Mouse (Mus musculus) embryonic facial prominence, embryonic 14.5 days (tissue): ENCODE data around the gene Higd1c. TPM values are rescaled to one million over a fixed set of nuclear protein-coding genes. Genes with fewer than 3 reads are reported as not detected.
"Not testable (repeated sequence)": the region's sequence is repeated elsewhere in the genome, so short reads cannot be mapped to it uniquely, and the experiment has no call there.

ENCODE experiments used
- ATAC-seq: fragments of 200-750 bp; cut with Nextera tagmentation; 2 replicates; pipeline ENCODE4 v1.8.0; 2017; ENCODE audit warnings: low read depth, moderate number of reproducible peaks, moderate TSS enrichment
- DNase-seq: peaks from one replicate; pipeline ENCODE4 v3.0.0-alpha.2; 2015; ENCODE audit warnings: low spot score
- H3K27ac ChIP-seq: fragments of 300-500 bp; sonication (generic); replicated peaks from 2 replicates; pipeline ENCODE4 v1.5.1; 2014; ENCODE audit warnings: low read depth, mild to moderate bottlenecking, low read length, moderate library complexity
- H3K27me3 ChIP-seq: fragments of 300-500 bp; sonication (generic); replicated peaks from 2 replicates; pipeline ENCODE4 v1.6.1; 2014; ENCODE audit warnings: low read length; ENCODE audit not compliant: control insufficient read depth, insufficient read depth
- H3K36me3 ChIP-seq: fragments of 300-500 bp; sonication (generic); 2 replicates; pipeline ENCODE4 v1.6.1; 2014; ENCODE audit warnings: low read length, mixed read lengths; ENCODE audit not compliant: control insufficient read depth, insufficient read depth
- H3K4me1 ChIP-seq: fragments of 300-500 bp; sonication (generic); 2 replicates; pipeline ENCODE4 v1.6.1; 2014; ENCODE audit warnings: antibody characterized with exemption, low read length; ENCODE audit not compliant: control insufficient read depth, insufficient read depth
- H3K4me2 ChIP-seq: fragments of 300-500 bp; sonication (generic); 2 replicates; pipeline ENCODE4 v1.6.1; 2014; ENCODE audit warnings: low read depth, mild to moderate bottlenecking, low read length, moderate library complexity, mixed read lengths
- H3K4me3 ChIP-seq: fragments of 300-500 bp; sonication (generic); 2 replicates; pipeline ENCODE4 v1.5.1; 2014; ENCODE audit warnings: low read depth, mild to moderate bottlenecking, low read length
- H3K9ac ChIP-seq: fragments of 300-500 bp; sonication (generic); 2 replicates; pipeline ENCODE4 v1.6.1; 2014; ENCODE audit warnings: low read depth, mild to moderate bottlenecking, low read length, moderate library complexity, mixed read lengths
- H3K9me3 ChIP-seq: fragments of 300-500 bp; sonication (generic); 2 replicates; pipeline ENCODE4 v1.6.1; 2016; ENCODE audit warnings: low read length; ENCODE audit not compliant: control insufficient read depth
- WGBS: fragments of 180-500 bp; shearing (Covaris S2); extraction: QIAGEN DNeasy Blood & Tissue Kit; methylation state at CpG from one replicate; pipeline ENCODE4 v1.1.7; 2014; 5-methylcytosine and 5-hydroxymethylcytosine counted together
- polyA plus RNA-seq: library from polyadenylated mRNA; unstranded; fragments of >200 nt; fragmentation: Nextera tagmentation; extraction: Ambion mirVana; gene quantifications from 2 replicates; pipeline ENCODE4 v1.2.1, GENCODE M21; 2014

The Higd1c gene
- polyA plus RNA-seq, 1 experiment from 2014 or later = not detected

DNA sequence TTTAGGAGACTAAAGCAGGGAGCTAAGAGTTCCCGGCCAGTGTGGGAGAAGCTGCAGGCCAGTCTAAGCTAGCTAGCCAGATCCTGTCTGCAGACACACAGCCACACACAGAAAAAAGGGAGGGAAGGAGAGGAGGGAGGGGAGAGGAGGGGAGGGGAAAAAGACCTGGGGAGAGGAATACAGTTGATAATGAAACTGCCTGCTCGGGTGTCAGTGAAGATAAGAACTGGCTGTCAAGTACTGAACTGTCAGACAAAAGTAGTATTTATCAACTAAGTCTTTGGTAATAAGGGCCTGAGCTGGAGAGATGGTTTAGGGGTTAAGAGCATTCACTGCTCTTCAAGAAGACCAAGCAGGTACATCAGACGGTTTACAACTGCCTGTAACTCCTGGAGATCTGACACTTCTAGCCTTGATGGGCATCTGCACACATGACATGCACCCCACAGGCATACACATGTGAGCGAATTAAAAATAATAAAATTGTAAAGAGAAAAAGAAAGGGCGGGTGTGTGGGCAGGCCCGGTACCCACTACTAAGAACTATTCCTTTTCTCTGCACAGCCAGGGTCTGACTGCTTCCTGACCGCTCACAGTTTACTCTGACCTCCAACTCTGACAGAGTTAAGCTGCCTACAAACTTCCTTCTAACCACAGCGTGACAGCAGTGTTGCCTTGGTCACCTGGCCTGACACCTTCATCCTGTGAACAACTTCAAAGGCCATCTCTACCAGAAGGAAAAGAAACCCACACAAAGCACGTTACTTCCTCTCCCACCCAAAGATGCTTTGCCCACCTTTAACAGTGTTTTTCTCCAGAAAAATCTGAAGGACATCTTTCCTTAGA is 55.8 kb downstream of the Higd1c start:
- ATAC-seq (no peak), DNase-seq (no peak)
- Histone ChIP-seq H3K4me2 (no peak overlapping the region), H3K9ac (no peak overlapping the region; the same call in 1 of the 2 replicates), H3K9me3 (no peaks in the 10 kb centered on the region), H3K4me3 (no peak overlapping the region), H3K4me1 (peaks cover 20% of the 10 kb centered on the region), H3K27me3 (peaks cover 13% of the 10 kb centered on the region), H3K36me3 (no peaks in the 10 kb centered on the region), H3K27ac (no peak overlapping the region)
- 70% methylated on average over 9 of the region's 9 CpGs for WGBS

DNA sequence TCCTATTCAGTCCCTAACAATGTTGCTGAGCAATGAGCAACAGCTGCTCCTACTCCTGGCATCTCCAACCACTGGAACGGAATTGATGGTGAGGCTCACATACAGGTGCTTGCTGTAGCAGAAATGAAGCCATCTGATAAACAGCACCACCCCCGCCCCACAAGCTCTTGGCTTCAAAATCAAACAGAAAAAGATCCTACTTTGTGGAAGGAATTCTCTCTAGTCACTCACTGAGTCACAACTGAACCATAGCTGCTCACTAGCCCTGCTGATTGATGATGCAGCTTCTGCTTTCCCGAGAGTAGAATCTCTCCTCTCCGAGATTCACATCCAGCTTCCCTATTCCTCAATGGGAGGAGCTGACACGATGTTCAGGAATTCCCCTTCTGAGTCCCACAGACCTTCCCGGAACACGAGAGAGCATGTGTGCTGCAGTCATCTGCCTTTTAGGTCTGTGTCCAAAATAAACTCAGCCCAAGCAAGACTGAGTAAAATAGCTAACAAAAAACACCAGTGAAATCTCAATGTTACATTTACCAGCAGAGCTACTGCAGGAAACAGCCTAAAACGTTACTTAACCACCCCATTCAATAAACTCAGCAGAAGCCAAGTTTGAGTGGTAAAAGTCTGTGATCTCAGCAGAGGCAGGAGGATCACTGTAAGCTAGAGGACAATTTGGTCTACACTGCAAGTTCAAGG is 56.9 kb downstream of the Higd1c start:
- H3K36me3 ChIP-seq = no peaks in the 10 kb centered on the region
- H3K4me3 ChIP-seq = peak overlapping the region; percentile 96
- H3K4me1 ChIP-seq = peaks cover 20% of the 10 kb centered on the region
- WGBS = 25% methylated on average over 8 of the region's 8 CpGs
- H3K9me3 ChIP-seq = no peaks in the 10 kb centered on the region
- peaks cover 18% of the 10 kb centered on the region for H3K27me3 ChIP-seq
- peak; percentile 39 for DNase-seq
- ATAC-seq = no peak
- peak overlapping the region; percentile 87 for H3K9ac ChIP-seq
- H3K27ac ChIP-seq = peak overlapping the region; percentile 33; the same call in 1 of the 2 replicates
- peak overlapping the region; percentile 96 for H3K4me2 ChIP-seq

DNA sequence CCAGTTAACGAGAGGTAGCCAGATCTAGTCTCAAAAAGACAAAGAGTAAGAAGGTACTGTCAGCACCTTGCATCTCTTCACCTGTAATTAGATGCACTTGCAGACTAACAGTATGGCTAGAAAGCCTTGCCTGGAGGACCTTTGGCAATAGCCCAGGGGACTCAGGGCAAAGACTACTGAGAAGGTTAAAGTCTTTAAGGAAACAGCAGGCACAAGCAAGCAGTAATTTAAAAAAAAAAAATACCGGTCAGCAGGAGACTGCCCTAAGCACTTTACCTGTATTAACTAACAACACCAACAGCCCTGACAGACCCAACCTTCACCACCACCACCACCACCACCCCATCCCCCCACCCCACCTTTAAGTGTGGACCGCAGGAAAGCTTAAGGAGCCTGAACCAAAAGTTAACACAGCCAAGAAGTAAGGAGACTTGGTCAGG is 57.4 kb downstream of the Higd1c start, which contains the start of gene Gm5475:
Gm5475 (plus strand) TSS at position 390 of the 440 bp plus-strand sequence.
- peak within 1 kb of the TSS; percentile 33; the same call in 1 of the 2 replicates for H3K27ac ChIP-seq
- WGBS = 29% methylated on average over 3 of the region's 3 CpGs
- peaks cover 20% of the 10 kb centered on the region for H3K4me1 ChIP-seq

DNA sequence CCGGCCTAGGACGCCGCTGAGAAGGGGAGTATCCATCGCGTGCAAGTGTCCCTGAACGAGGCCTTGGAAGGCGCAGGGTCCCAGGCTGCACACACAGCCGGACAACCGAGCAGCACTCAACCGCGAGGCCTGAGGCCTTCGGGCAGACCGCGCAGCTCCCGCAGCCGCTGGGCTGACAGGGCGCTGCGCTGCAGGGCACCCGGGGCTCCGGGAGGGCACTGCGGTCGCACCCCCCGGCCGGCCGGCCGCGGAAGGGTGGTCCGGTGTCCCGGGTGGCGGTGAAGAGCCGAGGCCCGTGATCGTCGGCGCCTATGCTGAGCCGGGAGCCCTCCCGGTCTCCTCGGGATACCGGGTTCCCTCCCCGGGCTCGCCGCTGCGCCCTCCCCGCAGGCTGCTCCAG is 58.1 kb downstream of the Higd1c start:
- Histone ChIP-seq H3K4me1 (peaks cover 20% of the 10 kb centered on the region), H3K4me3 (peak overlapping the region; percentile 96), H3K9ac (peak overlapping the region; percentile 87), H3K27ac (no peak overlapping the region; the same call in 1 of the 2 replicates), H3K9me3 (no peaks in the 10 kb centered on the region), H3K36me3 (no peaks in the 10 kb centered on the region), H3K27me3 (peaks cover 18% of the 10 kb centered on the region), H3K4me2 (peak overlapping the region; percentile 96)
- 0% methylated on average over 16 of the region's 44 CpGs for WGBS
- DNase-seq = peak; percentile 24
- ATAC-seq = peak; percentile 57

More for the DNA sequence above, 57.4 kb downstream of the Higd1c start, which contains the start of gene Gm5475:
- Histone ChIP-seq H3K4me3 (peak within 1 kb of the TSS; percentile 96), H3K9ac (peak within 1 kb of the TSS; percentile 87), H3K27me3 (peaks cover 18% of the 10 kb centered on the region), H3K4me2 (peak within 1 kb of the TSS; percentile 96)
- DNase-seq, ATAC-seq, H3K9me3 ChIP-seq, H3K36me3 ChIP-seq: not testable (repeated sequence)

DNA sequence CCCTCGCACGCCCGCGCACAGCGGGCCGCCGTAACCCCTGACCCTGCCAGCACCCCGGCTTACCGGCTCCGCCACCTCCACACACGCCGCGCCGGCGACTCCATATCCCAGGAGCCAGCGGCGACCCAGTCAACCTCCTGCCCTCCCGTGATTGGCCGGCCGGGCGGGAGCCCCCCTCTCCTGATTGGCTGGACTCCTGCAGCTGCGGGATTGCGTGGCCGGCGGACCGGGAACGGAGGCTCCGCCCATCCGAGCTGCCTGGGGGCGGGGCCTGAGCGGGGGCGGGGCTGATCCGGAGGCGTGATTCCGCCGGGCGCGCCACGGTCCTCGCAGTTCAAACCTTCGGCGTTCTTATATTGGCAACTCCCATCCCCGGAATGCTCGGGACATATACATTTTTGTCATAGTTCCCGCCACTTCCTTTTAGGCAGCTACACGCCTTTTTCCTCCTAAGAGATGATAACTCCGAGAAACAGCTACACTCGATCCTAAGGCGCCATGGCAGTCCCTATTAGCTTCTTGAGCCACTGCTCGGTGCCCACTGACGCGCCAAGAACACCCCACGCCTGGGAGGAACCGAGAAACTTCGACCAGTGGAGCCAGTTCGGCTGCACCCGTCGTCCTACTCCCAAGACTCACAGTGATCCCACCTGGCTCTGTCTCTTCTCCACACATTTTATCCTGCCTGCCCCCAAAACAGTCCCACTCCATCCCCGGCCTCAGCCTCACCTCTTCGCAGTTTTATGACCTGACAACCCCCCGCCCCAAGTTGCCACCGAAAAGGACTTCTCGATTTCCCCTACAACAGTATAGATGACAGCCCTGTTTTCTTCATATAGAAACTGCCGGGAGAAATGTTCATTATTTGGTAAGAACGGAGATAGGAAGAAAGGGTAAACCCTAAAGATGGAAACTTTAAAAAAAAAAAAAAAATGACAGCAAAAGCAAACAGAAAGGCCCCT is 58.8 kb downstream of the Higd1c start:
- DNase-seq (peak; percentile 97), ATAC-seq (peak; percentile 98)
- Histone ChIP-seq H3K4me2 (peak overlapping the region; percentile 96), H3K27me3 (peaks cover 18% of the 10 kb centered on the region), H3K36me3 (no peaks in the 10 kb centered on the region), H3K4me3 (peak overlapping the region; percentile 96), H3K9ac (peak overlapping the region; percentile 87), H3K9me3 (no peaks in the 10 kb centered on the region), H3K27ac (no peak overlapping the region; the same call in 1 of the 2 replicates), H3K4me1 (peaks cover 20% of the 10 kb centered on the region)
- 1% methylated on average over 51 of the region's 65 CpGs for WGBS

DNA sequence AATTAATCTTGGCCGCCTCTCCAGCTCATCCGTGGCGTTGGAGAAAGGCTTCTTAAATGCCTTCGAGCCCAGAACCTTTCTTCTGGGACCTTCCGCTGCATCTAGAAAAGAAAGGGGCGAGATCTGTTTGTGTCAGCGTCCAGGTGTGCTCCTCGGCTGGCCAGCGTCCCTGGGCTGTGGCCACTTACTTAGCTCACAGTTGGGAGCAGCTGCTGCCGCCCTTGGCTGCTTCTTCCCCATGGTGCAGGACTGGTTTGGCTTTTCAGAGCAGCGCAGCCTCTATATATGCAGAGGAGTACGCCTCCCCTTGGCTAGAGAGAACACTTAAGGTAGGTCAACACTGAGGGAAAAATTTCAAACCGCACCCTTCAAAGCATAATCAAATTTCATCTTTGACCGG is 59.6 kb downstream of the Higd1c start:
- no peak overlapping the region for H3K27ac ChIP-seq
- peak; percentile 40 for DNase-seq
- peaks cover 20% of the 10 kb centered on the region for H3K4me1 ChIP-seq
- peak overlapping the region; percentile 96 for H3K4me3 ChIP-seq
- H3K4me2 ChIP-seq = peak overlapping the region; percentile 96
- H3K36me3 ChIP-seq = no peaks in the 10 kb centered on the region
- H3K27me3 ChIP-seq = peaks cover 18% of the 10 kb centered on the region
- H3K9me3 ChIP-seq = no peaks in the 10 kb centered on the region
- 0 out of 2 replicates have a peak, but pooled peaks have one; percentile 27 for ATAC-seq
- peak overlapping the region; percentile 58; the same call in 1 of the 2 replicates for H3K9ac ChIP-seq
- 1% methylated on average over 14 of the region's 14 CpGs for WGBS

DNA sequence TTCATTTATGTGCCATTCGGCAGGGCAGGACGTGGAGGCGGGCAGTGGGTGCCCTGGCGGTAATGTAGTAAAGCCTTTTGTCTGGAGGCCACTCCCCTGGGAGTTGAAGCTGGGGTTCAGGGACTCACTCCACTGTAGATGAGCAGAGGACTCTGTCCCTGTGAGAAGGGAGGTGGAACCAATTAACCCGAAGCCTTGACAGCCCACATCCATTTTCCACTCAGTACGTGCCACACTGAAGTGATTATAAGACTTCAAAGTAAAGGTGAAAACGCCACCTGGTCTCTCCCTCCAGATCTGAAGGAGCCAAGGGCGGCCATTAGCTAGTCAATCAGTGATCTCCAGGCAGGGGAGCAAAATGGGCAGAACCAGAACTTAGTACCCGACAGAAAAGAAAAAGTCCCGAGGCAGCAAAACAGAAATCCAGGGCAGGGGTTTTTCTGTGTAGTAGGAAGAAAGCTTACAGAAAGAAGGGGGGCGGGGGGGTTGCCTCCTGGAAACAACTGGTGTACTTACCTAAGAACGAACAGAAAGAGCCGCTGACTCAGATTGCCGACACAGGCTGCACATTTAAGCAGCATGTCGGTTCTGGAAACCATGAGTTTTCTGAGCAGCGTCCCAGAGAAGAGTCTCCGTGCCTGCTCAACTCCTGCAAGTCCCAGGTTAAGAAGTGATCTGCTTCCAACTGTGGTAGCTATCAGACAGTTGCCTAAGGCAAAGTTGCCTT is 60.2 kb downstream of the Higd1c start, which contains the start of gene Slc11a2:
Slc11a2 (minus strand) TSS at position 677 of the 727 bp plus-strand sequence.
- H3K27ac ChIP-seq = no peak within 1 kb of the TSS
- peak within 1 kb of the TSS; percentile 58; the same call in 1 of the 2 replicates for H3K9ac ChIP-seq
- H3K4me1 ChIP-seq = peaks cover 20% of the 10 kb centered on the region
- 15% methylated on average over 17 of the region's 17 CpGs for WGBS
- peak within 1 kb of the TSS; percentile 96 for H3K4me2 ChIP-seq
- no peaks in the 10 kb centered on the region for H3K9me3 ChIP-seq
- no peaks in the 10 kb centered on the region for H3K36me3 ChIP-seq
- H3K4me3 ChIP-seq = peak within 1 kb of the TSS; percentile 96
- peaks cover 18% of the 10 kb centered on the region for H3K27me3 ChIP-seq
- peak; percentile 36 for DNase-seq
- no peak for ATAC-seq
